Mouse (Mus musculus) hindbrain, embryonic 10.5 days (tissue): Measurements from ENCODE around the gene Otog. TPM values are rescaled to one million over a fixed set of nuclear protein-coding genes. Genes with fewer than 3 reads are reported as not detected.

ENCODE experiments used
- DNase-seq: peaks from one replicate; pipeline ENCODE4 v3.0.0-alpha.2; 2017; ENCODE audit warnings: low spot score
- H3K27ac ChIP-seq: fragments of 300-500 bp; sonication (generic); 2 replicates; pipeline ENCODE4 v1.5.1; 2016; ENCODE audit warnings: mild to moderate bottlenecking, moderate library complexity
- H3K27me3 ChIP-seq: fragments of 300-500 bp; sonication (generic); 2 replicates; pipeline ENCODE4 v1.6.1; 2016; ENCODE audit warnings: mild to moderate bottlenecking; ENCODE audit not compliant: poor library complexity, insufficient read depth, severe bottlenecking
- H3K36me3 ChIP-seq: fragments of 300-500 bp; sonication (generic); 2 replicates; pipeline ENCODE4 v1.6.1; 2016; ENCODE audit warnings: mild to moderate bottlenecking, moderate library complexity
- H3K4me1 ChIP-seq: fragments of 300-500 bp; sonication (generic); replicated peaks from 2 replicates; pipeline ENCODE4 v1.6.1; 2016; ENCODE audit warnings: mild to moderate bottlenecking
- H3K4me3 ChIP-seq: fragments of 300-500 bp; sonication (generic); 2 replicates; pipeline ENCODE4 v1.5.1; 2016; ENCODE audit warnings: mild to moderate bottlenecking, moderate library complexity
- H3K9me3 ChIP-seq: fragments of 300-500 bp; sonication (generic); 2 replicates; pipeline ENCODE4 v1.6.1; 2016; ENCODE audit warnings: mild to moderate bottlenecking, moderate library complexity
- WGBS: fragments of 180-500 bp; shearing (Covaris S2); methylation state at CpG from one replicate; pipeline ENCODE4 v1.1.7; 2016; 5-methylcytosine and 5-hydroxymethylcytosine counted together
- polyA plus RNA-seq: library from polyadenylated mRNA; unstranded; fragments of >200 nt; fragmentation: Nextera tagmentation; extraction: Ambion mirVana; gene quantifications from 2 replicates; pipeline ENCODE4 v1.2.1, GENCODE M21; 2016

Otog gene
- polyA plus RNA-seq, 1 experiment from 2014 or later = 0.31 TPM

DNA sequence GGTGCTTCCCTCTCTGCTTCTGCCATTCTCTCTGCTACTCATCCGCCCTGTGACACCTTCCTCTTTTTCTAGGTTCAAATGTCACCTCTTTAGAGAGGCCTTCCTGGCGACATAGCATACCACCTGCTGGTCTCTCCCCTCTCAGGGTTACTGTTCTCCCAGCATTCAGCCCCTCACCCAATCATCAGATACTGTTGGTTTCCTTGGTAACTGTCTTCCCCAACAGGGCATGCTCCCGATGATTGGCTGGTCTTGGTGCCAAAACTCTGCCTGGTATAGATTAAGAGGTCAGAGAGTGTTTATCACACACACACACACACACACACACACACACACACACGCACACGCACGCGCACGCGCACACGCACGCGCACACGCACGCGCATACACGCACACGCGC is 4.8 kb upstream of the Otog start:
- Histone ChIP-seq H3K27me3 (peaks cover 14% of the 10 kb centered on the region; the same call in 1 of the 2 replicates), H3K4me3 (no peak overlapping the region), H3K27ac (peak overlapping the region; percentile 42; the same call in 1 of the 2 replicates), H3K4me1 (peaks cover 35% of the 10 kb centered on the region), H3K36me3 (no peaks in the 10 kb centered on the region), H3K9me3 (no peaks in the 10 kb centered on the region)
- 68% methylated on average over 18 of the region's 18 CpGs for WGBS
- no peak for DNase-seq

DNA sequence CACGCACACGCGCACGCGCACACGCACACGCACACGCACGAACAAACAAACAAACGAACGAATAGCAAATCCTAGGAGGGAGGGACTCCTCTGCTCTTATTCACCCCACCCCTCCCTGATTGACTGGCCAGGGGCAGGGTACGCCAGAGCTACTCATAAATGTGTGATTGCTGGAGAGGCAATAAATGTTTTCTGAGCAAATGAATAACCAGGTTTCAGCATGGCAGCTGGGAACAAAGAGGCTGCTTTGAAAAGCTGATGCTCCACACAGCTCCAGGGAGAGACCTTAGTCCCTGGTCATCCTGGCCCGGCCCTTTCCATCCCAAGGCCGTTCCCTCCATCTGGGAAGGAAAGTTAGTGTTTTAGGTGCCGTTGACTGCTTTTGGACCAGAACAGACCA is 4.4 kb upstream of the Otog start:
- peaks cover 14% of the 10 kb centered on the region; the same call in 1 of the 2 replicates for H3K27me3 ChIP-seq
- H3K36me3 ChIP-seq = no peaks in the 10 kb centered on the region
- no peak for DNase-seq
- 75% methylated on average over 15 of the region's 15 CpGs for WGBS
- peak overlapping the region; percentile 42; the same call in 1 of the 2 replicates for H3K27ac ChIP-seq
- H3K9me3 ChIP-seq = no peaks in the 10 kb centered on the region
- no peak overlapping the region for H3K4me3 ChIP-seq
- peaks cover 36% of the 10 kb centered on the region for H3K4me1 ChIP-seq

DNA sequence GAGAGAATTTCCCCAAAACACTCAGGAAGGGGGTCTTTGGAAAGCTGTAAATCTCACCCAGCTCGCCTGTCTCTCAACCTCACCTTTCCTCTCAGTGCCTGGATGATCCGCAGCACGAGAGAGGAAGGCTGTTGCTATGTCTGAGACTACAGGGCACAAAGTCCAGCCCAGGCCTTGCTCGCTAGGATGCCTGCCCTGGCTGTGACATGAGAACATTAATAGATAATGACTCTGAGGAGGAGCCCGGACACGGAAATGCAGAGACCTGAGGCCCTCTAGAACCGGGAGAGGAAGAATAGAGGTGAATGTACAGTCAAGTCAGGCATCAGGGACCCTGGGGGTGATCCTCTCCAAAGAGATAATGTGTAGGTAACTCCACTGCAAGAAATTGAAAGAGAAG is 3.6 kb upstream of the Otog start:
- peaks cover 14% of the 10 kb centered on the region; the same call in 1 of the 2 replicates for H3K27me3 ChIP-seq
- no peak for DNase-seq
- no peaks in the 10 kb centered on the region for H3K9me3 ChIP-seq
- WGBS = 76% methylated on average over 7 of the region's 7 CpGs
- 0 out of 2 replicates have a peak overlapping the region, but pooled peaks have one; percentile 24 for H3K27ac ChIP-seq
- H3K4me3 ChIP-seq = no peak overlapping the region
- no peaks in the 10 kb centered on the region for H3K36me3 ChIP-seq
- peaks cover 36% of the 10 kb centered on the region for H3K4me1 ChIP-seq

DNA sequence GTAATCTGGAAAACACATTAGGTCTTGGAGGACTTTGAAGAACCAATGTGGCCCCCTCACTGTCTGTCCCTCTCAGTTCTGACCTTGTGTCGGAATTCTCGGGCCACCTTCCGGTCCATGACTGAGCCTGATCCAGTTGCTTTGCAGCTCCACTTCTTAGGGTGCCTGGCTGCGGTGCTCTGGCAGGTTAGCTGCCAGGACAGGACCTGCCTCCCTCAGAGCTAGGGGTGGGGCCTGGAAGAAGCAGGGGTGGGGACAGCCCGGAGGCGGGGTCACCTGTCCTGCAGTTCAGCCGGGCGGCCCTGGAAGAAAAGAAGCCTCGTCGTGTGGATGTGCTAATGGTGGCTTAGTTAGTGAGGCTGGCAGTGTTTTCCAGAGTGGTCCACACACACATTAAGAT is 2.4 kb upstream of the Otog start, which contains the start of gene Ush1c:
Gene Ush1c, minus strand, starts transcription at position 158 of the 400 bp plus-strand sequence.
- no peaks in the 10 kb centered on the region for H3K9me3 ChIP-seq
- peaks cover 36% of the 10 kb centered on the region for H3K4me1 ChIP-seq
- no peak for DNase-seq
- H3K4me3 ChIP-seq = no peak within 1 kb of the TSS
- 23% methylated on average over 10 of the region's 10 CpGs for WGBS
- peak within 1 kb of the TSS; percentile 66; the same call in 1 of the 2 replicates for H3K27ac ChIP-seq
- H3K27me3 ChIP-seq = peaks cover 14% of the 10 kb centered on the region; the same call in 1 of the 2 replicates
- H3K36me3 ChIP-seq = no peaks in the 10 kb centered on the region

DNA sequence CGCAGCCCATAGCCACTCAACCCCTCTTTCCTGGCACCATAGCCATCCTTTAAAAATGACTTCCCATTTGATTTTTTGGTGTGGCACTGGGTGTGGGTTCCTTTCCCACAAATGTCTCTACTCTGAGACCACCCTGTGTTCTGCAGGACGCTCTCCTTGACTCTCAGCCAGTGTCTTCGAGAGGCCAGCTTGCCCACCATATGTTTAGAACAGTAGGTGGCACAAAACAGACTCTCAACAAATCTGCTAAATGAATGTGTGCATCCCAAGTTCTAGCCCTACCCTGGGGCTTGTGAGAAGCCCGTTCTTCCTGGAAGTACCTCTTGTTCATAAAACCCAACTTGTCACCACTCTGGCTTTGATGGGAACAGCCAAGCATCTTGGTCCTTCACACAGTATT is 696 bp upstream of the Otog start:
- H3K27me3 ChIP-seq = peaks cover 14% of the 10 kb centered on the region; the same call in 1 of the 2 replicates
- H3K36me3 ChIP-seq = no peaks in the 10 kb centered on the region
- H3K9me3 ChIP-seq = no peaks in the 10 kb centered on the region
- DNase-seq = no peak
- H3K27ac ChIP-seq = peak overlapping the region; percentile 60; the same call in 1 of the 2 replicates
- 91% methylated on average over 4 of the region's 4 CpGs for WGBS
- H3K4me3 ChIP-seq = no peak overlapping the region
- H3K4me1 ChIP-seq = peaks cover 36% of the 10 kb centered on the region

DNA sequence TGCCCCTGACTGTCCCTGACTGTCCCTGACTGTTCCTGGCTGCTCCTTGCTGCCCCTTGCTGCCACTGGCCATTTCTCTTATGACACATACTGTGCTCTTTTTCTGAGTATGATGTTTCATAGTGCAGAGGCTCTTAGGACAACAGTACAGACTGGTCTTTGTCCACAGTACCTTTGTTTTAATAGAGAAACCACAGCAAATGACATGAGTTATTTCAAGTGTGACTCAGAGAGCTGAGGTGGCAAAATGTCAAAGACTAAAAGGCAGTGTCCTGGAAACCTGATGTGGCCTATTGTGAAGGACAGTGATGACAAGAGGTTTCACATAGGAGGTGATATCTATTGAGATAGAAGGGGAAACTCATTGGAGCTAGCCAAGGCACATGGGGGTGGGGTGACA is 6.1 kb downstream of the Otog start:
- H3K4me1 ChIP-seq = no peaks in the 10 kb centered on the region
- no peaks in the 10 kb centered on the region for H3K9me3 ChIP-seq
- no peak overlapping the region for H3K27ac ChIP-seq
- H3K36me3 ChIP-seq = no peaks in the 10 kb centered on the region
- H3K27me3 ChIP-seq = no peaks in the 10 kb centered on the region
- DNase-seq = no peak
- H3K4me3 ChIP-seq = no peak overlapping the region

DNA sequence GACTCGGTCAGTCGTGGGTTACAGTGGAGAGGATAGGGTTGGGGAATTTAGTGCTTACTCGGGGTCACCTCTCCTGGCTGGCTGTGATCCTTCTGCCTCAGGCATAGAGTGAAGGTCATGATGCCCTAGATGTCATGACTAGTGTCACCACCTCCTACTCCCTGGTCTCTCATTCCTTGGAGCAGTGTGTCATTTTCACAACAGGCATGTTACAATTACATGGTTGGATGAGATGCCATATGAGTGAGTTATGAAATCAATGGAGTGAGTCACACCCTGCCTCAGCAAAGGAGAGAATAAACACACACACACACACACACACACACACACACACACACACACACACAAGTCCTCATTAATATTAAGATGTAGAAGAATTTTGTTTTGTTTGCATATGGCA is 6.8 kb downstream of the Otog start:
- Histone ChIP-seq H3K9me3 (no peaks in the 10 kb centered on the region), H3K27me3 (no peaks in the 10 kb centered on the region), H3K36me3 (no peaks in the 10 kb centered on the region), H3K27ac (no peak overlapping the region), H3K4me3 (no peak overlapping the region), H3K4me1 (no peaks in the 10 kb centered on the region)
- DNase-seq = no peak
- 90% methylated on average over 3 of the region's 3 CpGs for WGBS

DNA sequence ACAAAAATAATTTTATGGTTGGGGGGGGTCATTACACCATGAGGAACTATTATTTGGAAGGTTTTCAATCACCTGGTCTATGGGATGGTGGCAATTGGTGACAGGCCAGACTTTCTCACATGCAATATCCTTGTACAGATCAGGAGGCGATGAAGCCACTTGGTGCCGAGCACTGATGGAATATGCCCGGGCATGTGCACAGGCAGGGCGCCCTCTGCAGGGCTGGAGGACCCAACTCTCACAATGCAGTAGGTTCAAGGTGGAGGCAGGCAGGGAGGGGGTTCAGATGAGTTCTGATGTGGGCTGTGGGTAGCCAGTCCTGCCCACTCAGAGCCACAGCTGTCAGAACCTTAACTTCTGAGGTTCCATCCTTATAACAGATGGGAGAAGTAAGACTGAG is 11.1 kb downstream of the Otog start:
- Histone ChIP-seq H3K4me1 (peaks cover 19% of the 10 kb centered on the region; the same call in 1 of the 2 replicates), H3K27me3 (no peaks in the 10 kb centered on the region), H3K27ac (no peak overlapping the region), H3K4me3 (no peak overlapping the region), H3K9me3 (no peaks in the 10 kb centered on the region), H3K36me3 (no peaks in the 10 kb centered on the region)
- DNase-seq = no peak
- WGBS = 83% methylated on average over 4 of the region's 4 CpGs

DNA sequence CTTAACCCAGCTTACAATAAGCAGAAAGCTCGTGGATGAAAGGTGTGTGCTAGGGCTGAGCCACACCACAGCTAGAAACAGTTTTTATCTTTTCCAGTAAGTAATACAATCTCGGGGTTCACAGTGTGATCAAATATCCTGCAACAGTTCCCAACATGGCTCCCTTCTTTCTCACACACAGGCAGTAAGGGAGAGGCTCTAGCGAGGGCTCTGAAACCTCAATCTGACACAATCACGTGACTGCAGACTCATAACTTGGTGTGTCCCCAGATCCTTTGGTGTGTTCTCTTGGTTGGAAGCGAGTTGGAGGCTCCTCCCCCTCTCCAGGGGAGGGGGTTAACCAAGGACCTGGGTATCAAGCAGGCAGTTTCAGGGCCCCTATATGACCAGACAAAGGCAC is 35.4 kb downstream of the Otog start:
- Histone ChIP-seq H3K4me1 (no peaks in the 10 kb centered on the region), H3K27ac (no peak overlapping the region), H3K9me3 (no peaks in the 10 kb centered on the region), H3K36me3 (no peaks in the 10 kb centered on the region), H3K4me3 (no peak overlapping the region), H3K27me3 (no peaks in the 10 kb centered on the region)
- DNase-seq = no peak
- 64% methylated on average over 5 of the region's 5 CpGs for WGBS

DNA sequence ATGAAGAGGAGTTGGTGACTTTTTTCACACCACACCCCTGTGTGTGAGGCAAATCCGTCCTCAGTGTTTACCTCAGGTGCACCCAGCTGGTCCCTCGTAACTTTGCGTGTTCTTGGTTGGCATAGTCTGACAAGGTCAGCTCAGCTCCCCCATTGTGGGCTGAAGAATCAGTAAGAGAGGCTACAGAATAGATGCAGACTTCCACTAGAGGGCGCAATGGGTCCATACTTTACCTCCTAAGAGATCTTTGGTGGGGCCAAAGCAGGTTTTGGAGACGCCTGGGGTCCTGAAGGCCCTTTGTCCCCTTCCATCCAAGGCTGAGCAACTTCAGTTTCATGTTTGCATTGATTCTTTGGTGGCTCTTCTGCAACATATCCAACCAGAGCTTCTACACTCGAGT is 39.2 kb downstream of the Otog start:
- WGBS = 20% methylated on average over 6 of the region's 6 CpGs
- no peak overlapping the region for H3K27ac ChIP-seq
- H3K27me3 ChIP-seq = peaks cover 20% of the 10 kb centered on the region
- no peaks in the 10 kb centered on the region for H3K9me3 ChIP-seq
- H3K4me3 ChIP-seq = no peak overlapping the region
- no peaks in the 10 kb centered on the region for H3K4me1 ChIP-seq
- DNase-seq = peak; percentile 63
- no peaks in the 10 kb centered on the region for H3K36me3 ChIP-seq

DNA sequence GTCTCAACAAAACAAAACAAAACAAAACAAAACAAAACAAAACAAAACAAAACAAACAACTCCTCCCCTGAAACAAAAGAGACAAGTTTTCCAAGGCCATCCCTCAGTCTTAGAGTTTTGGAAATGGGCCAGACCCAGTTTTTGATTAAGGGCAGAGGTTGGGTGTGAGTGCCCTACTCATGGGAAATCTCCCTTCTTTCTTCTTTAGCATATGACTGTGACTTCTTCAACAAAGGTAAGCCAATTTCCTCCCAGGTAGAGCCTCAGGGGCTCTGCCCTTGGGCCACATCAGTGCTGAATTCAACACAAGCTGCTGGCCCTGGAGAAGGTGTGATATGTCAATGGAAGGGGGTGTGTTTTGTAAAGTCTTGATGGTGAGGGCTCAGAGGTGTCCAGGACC is 40.1 kb downstream of the Otog start:
- Histone ChIP-seq H3K27ac (no peak overlapping the region), H3K27me3 (peaks cover 20% of the 10 kb centered on the region), H3K4me1 (no peaks in the 10 kb centered on the region), H3K36me3 (no peaks in the 10 kb centered on the region), H3K9me3 (no peaks in the 10 kb centered on the region), H3K4me3 (no peak overlapping the region)
- no peak for DNase-seq

DNA sequence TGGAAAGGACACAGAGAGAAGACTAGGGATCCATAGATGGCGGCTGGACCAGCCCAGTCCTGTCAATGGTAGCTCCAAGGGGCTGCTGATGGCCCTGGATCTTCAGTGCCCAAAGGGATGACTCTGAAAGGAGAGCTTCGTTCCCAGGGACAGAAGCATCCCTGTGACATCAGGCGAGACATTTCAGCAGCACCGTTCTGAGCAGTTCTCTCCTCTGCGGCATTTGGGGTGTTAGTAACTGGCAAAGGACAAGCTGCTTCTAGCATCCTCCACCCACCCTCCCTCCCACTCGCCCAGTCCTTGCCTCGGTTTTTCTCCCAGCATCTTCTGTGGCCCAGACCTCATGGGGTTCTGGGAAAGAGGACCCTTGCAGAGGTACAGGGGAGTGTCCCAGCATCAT is 41.5 kb downstream of the Otog start:
- H3K9me3 ChIP-seq = no peaks in the 10 kb centered on the region
- no peaks in the 10 kb centered on the region for H3K36me3 ChIP-seq
- DNase-seq = no peak
- no peak overlapping the region for H3K27ac ChIP-seq
- 67% methylated on average over 7 of the region's 7 CpGs for WGBS
- no peaks in the 10 kb centered on the region for H3K4me1 ChIP-seq
- no peak overlapping the region for H3K4me3 ChIP-seq
- H3K27me3 ChIP-seq = peaks cover 20% of the 10 kb centered on the region

DNA sequence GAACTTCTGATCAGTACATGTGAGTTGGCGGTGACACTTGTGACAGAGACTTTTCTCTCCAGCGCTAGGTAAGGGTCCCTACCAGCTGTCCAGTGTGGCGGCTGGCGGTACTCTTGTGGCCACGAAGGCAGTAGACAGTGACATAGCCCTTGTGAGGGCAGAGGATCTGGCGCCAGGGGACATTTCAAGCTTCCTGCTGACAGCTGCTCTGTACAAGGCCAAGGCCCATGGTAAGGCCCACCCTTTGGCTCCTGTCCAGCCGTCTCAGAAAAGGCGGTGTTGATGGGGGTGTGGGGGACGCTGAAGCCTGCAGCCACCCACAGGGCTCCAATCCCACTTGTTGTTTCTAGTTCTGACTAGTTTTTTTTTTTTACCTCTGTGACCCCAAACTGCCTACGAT is 42.9 kb downstream of the Otog start:
- H3K27me3 ChIP-seq = peaks cover 30% of the 10 kb centered on the region
- 85% methylated on average over 10 of the region's 10 CpGs for WGBS
- DNase-seq = no peak
- no peaks in the 10 kb centered on the region for H3K4me1 ChIP-seq
- no peak overlapping the region for H3K4me3 ChIP-seq
- no peaks in the 10 kb centered on the region for H3K36me3 ChIP-seq
- H3K27ac ChIP-seq = no peak overlapping the region
- H3K9me3 ChIP-seq = no peaks in the 10 kb centered on the region

DNA sequence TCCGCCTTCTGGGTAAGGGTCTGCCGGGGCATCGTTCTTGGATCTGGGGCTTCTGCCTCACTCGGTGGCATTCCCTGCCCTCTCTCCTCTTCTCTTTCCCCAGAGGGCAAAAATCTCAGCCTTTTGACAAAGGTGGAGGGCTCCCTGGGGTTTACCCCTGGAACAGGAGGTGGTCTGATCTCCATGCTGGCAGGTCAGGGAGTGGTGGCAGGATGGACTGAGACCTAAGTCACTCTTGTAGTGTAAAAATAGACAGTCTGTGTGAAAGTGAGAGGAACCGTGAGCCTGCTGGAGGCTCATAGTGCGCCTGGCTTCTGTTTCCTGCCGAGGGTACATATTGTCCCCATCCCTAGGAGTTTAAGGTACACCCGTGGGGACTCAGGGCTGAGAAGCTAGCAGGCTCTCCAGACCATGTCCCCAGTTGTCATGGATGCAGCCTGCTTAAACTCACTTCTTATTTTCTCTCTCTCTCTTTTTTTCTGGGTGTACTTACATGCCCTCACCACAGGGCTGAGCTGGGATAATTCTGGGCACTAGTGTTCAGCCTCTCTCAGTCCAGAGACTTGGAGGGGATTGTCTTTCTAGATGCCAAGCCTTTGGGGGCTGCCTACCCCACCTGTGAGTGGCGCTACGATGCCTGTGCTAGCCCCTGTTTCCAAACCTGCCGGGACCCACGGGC is 44.5 kb downstream of the Otog start:
- H3K27ac ChIP-seq = no peak overlapping the region
- DNase-seq = no peak
- H3K27me3 ChIP-seq = peaks cover 30% of the 10 kb centered on the region
- H3K36me3 ChIP-seq = no peaks in the 10 kb centered on the region
- WGBS = 88% methylated on average over 12 of the region's 12 CpGs
- H3K4me1 ChIP-seq = no peaks in the 10 kb centered on the region
- H3K4me3 ChIP-seq = no peak overlapping the region
- no peaks in the 10 kb centered on the region for H3K9me3 ChIP-seq
